Mouse (Mus musculus): Measurements from ENCODE around the gene Tppp3.

DNA sequence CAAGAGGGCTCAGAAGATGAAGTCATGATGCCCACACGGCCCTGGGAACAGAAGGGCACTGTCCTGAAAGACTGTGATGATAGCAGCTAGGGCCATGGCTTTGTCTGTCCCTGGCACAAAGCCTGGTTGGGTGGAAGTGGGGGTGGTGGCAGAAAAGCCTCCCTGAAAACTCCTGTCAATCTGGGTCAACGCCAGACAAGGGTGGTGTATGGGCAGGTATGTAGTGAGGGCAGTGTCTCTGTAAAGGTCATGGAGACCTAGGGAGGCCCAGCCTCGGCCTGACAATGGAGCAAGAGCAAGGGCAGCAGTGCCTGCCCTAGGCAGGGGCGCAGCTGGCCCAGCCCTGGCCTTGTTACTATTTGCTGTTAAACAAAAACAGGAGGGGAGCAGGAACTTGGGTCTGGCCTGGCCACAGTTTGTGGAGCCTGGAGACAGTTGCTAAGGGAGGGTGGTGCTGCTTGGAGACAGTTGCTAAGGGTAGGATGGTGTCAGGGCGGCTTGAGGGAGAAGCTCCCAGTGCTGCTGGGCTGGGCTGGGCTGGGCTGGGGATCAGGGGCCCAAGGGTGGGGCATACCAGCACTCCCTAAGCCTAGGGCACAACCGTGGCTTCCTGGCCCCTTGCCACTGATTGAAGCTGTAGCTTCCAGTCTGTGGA is 2.2 kb downstream of the Tppp3 start:
- no peak for TF ChIP-seq CTCF (IDR thresholded peaks at IDR 0.05; ENCODE audit: low read depth)
- no peak for TF ChIP-seq EP300 (IDR thresholded peaks at IDR 0.05; ENCODE audit: low read depth)
